ENCODE assay signal across 11 mouse cellular contexts in genomic region chr5:131642752-131643151, GRCm38 (mm10).
DNase-seq lines count a peak whose midpoint lies in the region; ATAC-seq lines count a peak whose summit lies in the region.
"Had no signal": no experiment of that assay in that cellular context is flagged by ENCODE, and none has a peak within 500 bp of the region (broad histone marks: within the 10 kb centered on the region; RNA-seq: fewer than 3 reads in every experiment).

No protein-coding gene starts in this region.

- no peaks in the 10 kb centered on the region for H3K27me3 ChIP-seq in embryonic facial prominence, embryonic 15.5 days
- H3K27me3 ChIP-seq in heart, embryonic 15.5 days = no peaks in the 10 kb centered on the region
- H3K27me3 ChIP-seq in midbrain, embryonic 14.5 days (ENCODE audit: control insufficient read depth, insufficient read depth, low read length) = 0 out of 2 replicates have a peak, but pooled peaks cover 2% of the 10 kb centered on the region

- H3K4me1 ChIP-seq in embryonic facial prominence, embryonic 15.5 days = peaks cover 38% of the 10 kb centered on the region
- H3K4me1 ChIP-seq in heart, embryonic 15.5 days (replicated peaks) = peaks cover 25% of the 10 kb centered on the region
- H3K4me1 ChIP-seq in midbrain, embryonic 14.5 days (ENCODE audit: control insufficient read depth, insufficient read depth, low read length) = peaks cover 56% of the 10 kb centered on the region

- no peak overlapping the region for H3K9ac ChIP-seq in embryonic facial prominence, embryonic 15.5 days
- no peak overlapping the region for H3K9ac ChIP-seq in heart, embryonic 15.5 days
- H3K9ac ChIP-seq in midbrain, embryonic 14.5 days (replicated peaks; ENCODE audit: low read length) = no peak overlapping the region

- no peaks in the 10 kb centered on the region for H3K36me3 ChIP-seq in embryonic facial prominence, embryonic 15.5 days
- no peaks in the 10 kb centered on the region for H3K36me3 ChIP-seq in heart, embryonic 15.5 days
- no peaks in the 10 kb centered on the region for H3K36me3 ChIP-seq in midbrain, embryonic 14.5 days (ENCODE audit: control insufficient read depth, insufficient read depth, low read length)

- H3K4me3 ChIP-seq in embryonic facial prominence, embryonic 15.5 days (replicated peaks) = no peak overlapping the region
- no peak overlapping the region for H3K4me3 ChIP-seq in heart, embryonic 15.5 days
- no peak overlapping the region for H3K4me3 ChIP-seq in midbrain, embryonic 14.5 days (replicated peaks; ENCODE audit: low read depth, low read length)

- peak overlapping the region; percentile 44; the same call in 1 of the 2 replicates for H3K27ac ChIP-seq in embryonic facial prominence, embryonic 15.5 days (replicated peaks)
- H3K27ac ChIP-seq in heart, embryonic 15.5 days = peak overlapping the region; percentile 61
- H3K27ac ChIP-seq in midbrain, embryonic 14.5 days (replicated peaks; ENCODE audit: low read depth, low read length) = peak overlapping the region; percentile 68

- H3K9me3 ChIP-seq in embryonic facial prominence, embryonic 15.5 days (replicated peaks) = no peaks in the 10 kb centered on the region
- H3K9me3 ChIP-seq in heart, embryonic 15.5 days (replicated peaks) = no peaks in the 10 kb centered on the region
- H3K9me3 ChIP-seq in midbrain, embryonic 14.5 days (ENCODE audit: control insufficient read depth, low read length) = no peaks in the 10 kb centered on the region

- peak; percentile 48; the same call in 1 of the 2 replicates for ATAC-seq in embryonic facial prominence, embryonic 15.5 days (ENCODE audit: insufficient number of reproducible peaks, low FRiP score, low TSS enrichment, low read depth)
- ATAC-seq in heart, embryonic 15.5 days (replicated peaks; ENCODE audit: insufficient number of reproducible peaks, insufficient read depth, low FRiP score, low read depth) = peak; percentile 44; the same call in 1 of the 2 replicates
- peak; percentile 21; the same call in 1 of the 2 replicates for ATAC-seq in midbrain, embryonic 14.5 days (ENCODE audit: low FRiP score, low TSS enrichment)
- ATAC-seq: intestine, embryonic 16.5 days; lung, postnatal 0 days had no signal

- 52% methylated on average over 2 of the region's 2 CpGs for WGBS in embryonic facial prominence, embryonic 15.5 days
- 33% methylated on average over 2 of the region's 2 CpGs for WGBS in heart, embryonic 15.5 days
- 20% methylated on average over 2 of the region's 2 CpGs for WGBS in midbrain, embryonic 14.5 days

- no peak overlapping the region for H3K4me2 ChIP-seq in embryonic facial prominence, embryonic 15.5 days (replicated peaks)
- no peak overlapping the region for H3K4me2 ChIP-seq in heart, embryonic 15.5 days
- peak overlapping the region; percentile 23; the same call in 1 of the 2 replicates for H3K4me2 ChIP-seq in midbrain, embryonic 14.5 days (ENCODE audit: low read length)

- DNase-seq in embryo, embryonic 10 days (ENCODE audit: low spot score) = peak; percentile 21
- no peak for DNase-seq in embryo, embryonic 11 days
- peak; percentile 49 for DNase-seq in midbrain, embryonic 14.5 days
- no peak for DNase-seq in urinary bladder, adult 2 months (ENCODE audit: low spot score)
- DNase-seq in spleen, adult 12 weeks (ENCODE audit: low spot score) = no peak
- no peak for DNase-seq in ovary, postnatal 36 days (ENCODE audit: low spot score)
- DNase-seq: adrenal gland, postnatal 36 days had no signal

Comparison
In these comparisons a context has a peak if more than half of its experiments do, and no peak if none do; other contexts are left out.
1. DNase-seq: peak in embryo, embryonic 10 days (single experiment) and midbrain, embryonic 14.5 days (single experiment); none in embryo, embryonic 11 days (single experiment), urinary bladder, adult 2 months (single experiment), spleen, adult 12 weeks (single experiment) and ovary, postnatal 36 days (single experiment).
2. Peak in every context shown above with its lines, with median percentiles within 50 percentile points of each other: ATAC-seq and H3K27ac ChIP-seq.